Mouse (Mus musculus): Measurements from ENCODE around the gene Med28.

Med28 gene

DNA sequence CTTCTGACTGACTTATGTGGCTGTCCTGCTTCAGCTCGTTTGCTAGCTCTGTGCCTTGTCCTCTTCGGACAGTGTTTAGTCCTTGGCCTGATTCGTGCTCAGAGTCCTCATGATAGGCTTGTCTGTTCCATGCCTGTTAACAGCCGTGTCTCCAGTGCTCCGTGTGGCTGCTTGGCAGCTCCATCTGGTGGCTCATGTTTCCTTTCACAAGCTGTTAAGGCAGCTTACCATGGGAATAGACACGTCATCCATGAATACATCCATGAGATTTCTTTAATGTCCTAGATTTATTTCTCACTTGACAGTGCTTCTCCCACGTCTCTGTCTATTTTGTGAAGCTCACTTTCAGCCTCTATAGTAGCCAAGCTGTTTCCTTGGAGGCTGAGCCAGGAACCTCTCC lies 10.0 kb upstream of the Med28 start:
- in situ Hi-C loops (cut with MseI, MboI), result no loop called here

GRCm38 (mm10) chr5:45512908-45513307 lies 7.1 kb upstream of the Med28 start:
- in situ Hi-C loops (cut with MseI, MboI), result no loop called here

GRCm38 (mm10) chr5:45513511-45513910 lies 6.5 kb upstream of the Med28 start:
- in situ Hi-C loops (cut with MseI, MboI), result no loop called here

GRCm38 (mm10) chr5:45514599-45514998 lies 5.4 kb upstream of the Med28 start:
- in situ Hi-C loops (cut with MseI, MboI), result no loop called here

DNA sequence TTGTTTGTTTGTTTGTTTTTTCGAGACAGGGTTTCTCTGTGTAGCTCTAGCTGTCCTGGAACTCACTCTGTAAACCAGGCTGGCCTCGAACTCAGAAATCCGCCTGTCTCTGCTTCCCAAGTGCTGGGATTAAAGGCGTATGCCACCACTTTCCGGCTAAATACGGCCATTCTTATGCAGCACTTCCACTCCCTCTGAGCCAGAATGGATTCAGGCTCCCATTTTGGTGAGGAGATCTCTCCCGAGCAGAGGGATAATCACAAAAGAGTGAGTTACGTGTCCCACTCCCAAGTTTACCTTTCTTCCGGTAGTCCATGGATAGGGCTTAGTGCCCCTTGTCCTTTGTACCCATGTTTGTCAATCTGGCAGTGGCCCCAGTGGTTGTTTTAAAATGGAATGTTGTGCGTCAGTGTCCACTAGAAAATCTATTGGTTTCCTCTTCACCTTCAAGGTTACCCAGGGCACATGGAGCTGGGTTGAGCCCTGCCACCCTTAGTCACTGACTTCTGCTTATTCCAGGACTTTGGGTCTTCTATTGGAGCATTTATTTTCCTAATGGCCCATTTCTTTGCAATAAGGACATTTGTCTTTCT lies 4.8 kb upstream of the Med28 start:
- in situ Hi-C loops (cut with MseI, MboI), result no loop called here

- in situ Hi-C loops (cut with MseI, MboI), result no loop called here
These were observed 731 bp downstream of the Med28 start for GRCm38 (mm10) chr5:45520809-45521110.

DNA sequence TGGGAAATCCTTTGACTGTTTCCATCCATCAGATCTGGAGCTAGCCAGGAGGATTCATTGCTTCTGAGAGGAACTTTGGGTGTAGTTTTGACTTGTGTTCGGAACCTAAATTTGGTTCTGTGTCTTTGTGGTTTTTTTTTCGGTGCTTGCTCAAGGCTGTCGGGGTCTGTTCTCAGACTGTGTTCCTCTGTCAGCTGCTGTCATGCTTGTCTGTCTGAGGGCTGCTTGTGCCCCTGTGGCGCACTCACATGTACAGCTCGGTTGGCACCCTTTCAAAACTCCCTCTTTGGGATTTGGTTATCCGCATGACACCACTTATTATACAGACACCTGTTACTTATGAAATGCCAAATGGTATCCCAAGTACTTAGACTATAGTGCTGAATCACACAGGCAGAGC lies 1.6 kb downstream of the Med28 start:
- in situ Hi-C loops (cut with MseI, MboI), result no loop called here

DNA sequence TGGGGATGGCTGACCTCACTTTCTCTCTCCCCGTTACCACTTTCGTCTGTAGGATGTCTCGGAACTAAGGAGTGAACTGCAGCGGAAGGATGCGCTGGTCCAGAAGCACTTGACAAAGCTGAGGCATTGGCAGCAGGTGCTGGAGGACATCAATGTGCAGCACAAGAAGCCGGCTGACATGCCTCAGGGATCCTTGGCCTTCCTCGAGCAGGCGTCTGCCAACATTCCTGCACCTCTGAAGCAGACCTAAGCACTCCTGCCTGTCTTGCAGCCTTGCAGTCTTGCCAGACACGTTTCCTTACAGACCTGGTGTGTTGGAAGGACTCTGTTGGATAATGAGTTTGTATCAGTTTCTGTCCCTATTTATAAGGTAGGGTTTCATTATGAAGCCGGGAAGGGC lies 5.1 kb downstream of the Med28 start:
- in situ Hi-C loops (cut with MseI, MboI), result no loop called here

- in situ Hi-C loops (cut with MseI, MboI), result no loop called here
These were observed 6.3 kb downstream of the Med28 start for GRCm38 (mm10) chr5:45526338-45526737.

- in situ Hi-C loops (cut with MseI, MboI), result loop anchor here (5.0 to 10.0 kb wide), 3 partner anchors 55 to 138 kb away; partner anchors contain the start of gene Ncapg (in 2 of the 2)
These were observed 9.7 kb downstream of the Med28 start for GRCm38 (mm10) chr5:45529696-45530095.

- in situ Hi-C loops (cut with MseI, MboI), result loop anchor here (5.0 to 10.0 kb wide), 3 partner anchors 60 to 133 kb away; partner anchors contain the start of gene Ncapg (in 2 of the 2)
These were observed 14.5 kb downstream of the Med28 start for GRCm38 (mm10) chr5:45534319-45535098.

- in situ Hi-C loops (cut with MseI, MboI), result loop anchor here (10.0 kb wide), 2 partner anchors 60 to 130 kb away; partner anchors contain the start of gene Ncapg (in 1 of the 2)
These were observed 15.1 kb downstream of the Med28 start for GRCm38 (mm10) chr5:45535177-45535576.

- in situ Hi-C loops (cut with MseI, MboI), result loop anchor here (10.0 kb wide), 2 partner anchors 65 to 125 kb away; partner anchors contain the start of gene Ncapg (in 1 of the 2)
These were observed 19.5 kb downstream of the Med28 start for GRCm38 (mm10) chr5:45539502-45539901.

- in situ Hi-C loops (cut with MseI, MboI), result no loop called here
These were observed 23.3 kb downstream of the Med28 start for GRCm38 (mm10) chr5:45543374-45543773.

DNA sequence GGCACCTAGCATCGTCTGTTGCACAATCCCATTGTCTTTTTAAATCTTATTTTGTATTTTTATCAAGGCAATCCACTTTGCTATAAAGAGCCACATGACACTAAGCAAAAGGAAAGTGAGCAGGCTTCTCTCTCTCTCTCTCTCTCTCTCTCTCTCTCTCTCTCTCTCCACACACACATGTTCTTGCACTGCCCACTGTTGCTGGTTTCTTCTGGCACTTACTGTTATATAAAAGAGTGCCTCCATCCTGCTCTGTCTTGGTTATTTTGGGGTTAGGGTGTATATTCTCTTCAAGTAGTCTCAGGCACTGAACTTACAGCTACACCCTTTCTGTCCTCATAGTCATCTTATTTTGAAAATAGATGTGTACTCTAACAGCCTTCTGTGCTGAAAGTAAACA lies 29.6 kb downstream of the Med28 start:
- in situ Hi-C loops (cut with MseI, MboI), result no loop called here

DNA sequence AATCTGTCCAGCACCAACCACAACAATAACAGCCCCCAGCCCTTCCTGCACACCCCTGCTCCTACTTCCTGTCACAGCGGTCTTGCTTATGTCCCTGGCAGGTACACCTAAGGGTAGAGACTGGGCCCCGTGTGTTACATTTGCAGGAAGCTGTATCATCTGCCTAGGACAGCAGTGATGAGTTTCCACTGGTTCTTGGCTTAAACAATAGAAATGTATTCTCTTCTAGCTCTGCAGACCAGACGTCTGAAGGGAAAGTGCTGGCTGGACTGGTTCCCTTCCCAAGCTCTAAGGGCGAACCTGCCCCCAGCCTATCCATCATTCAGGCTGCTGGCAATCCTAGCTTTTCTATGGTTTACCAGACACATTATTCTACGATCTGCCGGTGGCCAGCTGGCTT lies 44.0 kb downstream of the Med28 start:
- in situ Hi-C loops (cut with MseI, MboI), result no loop called here

GRCm38 (mm10) chr5:45565829-45566228 lies 45.8 kb downstream of the Med28 start:
- in situ Hi-C loops (cut with MseI, MboI), result no loop called here

DNA sequence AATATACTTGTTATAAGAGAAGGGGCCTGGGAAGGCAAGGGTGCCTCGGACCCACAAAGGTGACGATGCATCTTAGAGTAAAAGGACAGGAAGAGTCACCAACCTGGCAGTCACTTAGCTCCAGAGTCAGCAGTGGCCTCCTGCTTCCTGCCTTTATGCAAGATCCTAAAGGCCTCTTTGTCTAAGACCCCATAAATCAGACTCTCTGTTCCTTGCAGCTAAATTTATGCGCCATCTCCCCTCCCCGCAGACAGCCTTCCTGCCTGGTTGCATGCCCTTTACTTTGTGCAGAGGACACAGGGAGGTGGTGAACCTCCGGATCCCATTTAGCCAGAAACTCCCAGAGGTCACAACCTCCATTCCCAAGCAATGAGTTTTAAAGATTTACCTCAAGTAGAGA lies 52.8 kb downstream of the Med28 start:
- in situ Hi-C loops (cut with MseI, MboI), result no loop called here

DNA sequence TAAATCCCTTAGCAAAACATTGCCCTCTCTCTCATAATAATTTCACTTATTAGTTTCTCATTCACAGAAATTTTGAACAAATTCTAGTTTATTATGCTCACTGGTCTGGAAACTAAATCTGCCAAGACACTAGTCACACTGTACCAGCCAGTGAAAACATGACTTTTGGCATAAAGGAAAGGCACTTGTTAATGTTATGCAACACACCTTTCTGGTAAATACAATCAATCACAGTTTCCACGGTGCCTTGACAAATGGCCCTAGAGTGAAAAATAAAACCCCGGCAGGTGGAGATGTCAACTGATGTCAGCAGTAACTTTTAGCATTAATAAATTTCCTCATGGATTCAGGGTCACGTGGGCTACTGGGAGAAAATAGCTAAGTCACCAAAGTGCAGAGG lies 56.7 kb downstream of the Med28 start:
- in situ Hi-C loops (cut with MseI, MboI), result no loop called here

DNA sequence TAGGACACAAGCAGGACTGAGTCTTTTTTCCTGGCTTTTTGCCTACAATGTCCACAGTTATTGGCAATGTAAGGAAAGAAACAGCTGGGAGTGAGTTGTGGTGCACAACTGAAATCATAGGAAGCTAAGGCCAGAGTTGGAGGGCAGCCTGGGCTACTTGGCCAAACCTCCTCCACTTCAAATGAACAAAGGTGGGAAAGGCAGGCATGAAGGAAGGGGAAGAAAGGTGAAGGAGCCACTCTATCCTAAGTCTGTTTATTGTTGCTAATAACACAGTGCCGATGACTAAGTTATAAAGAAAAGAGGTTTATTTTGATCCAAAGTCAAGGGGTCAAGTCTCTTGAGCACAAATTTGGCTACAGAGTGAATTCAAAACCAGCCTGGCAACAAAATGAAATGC lies 57.3 kb downstream of the Med28 start:
- in situ Hi-C loops (cut with MseI, MboI), result no loop called here

All from mouse trophoblast stem cell (cell line).